Mouse (Mus musculus) 3134 (cell line): Measurements from ENCODE around the gene Unc5b.

ENCODE experiments used
- DNase-seq: peaks from one replicate; pipeline ENCODE4 v3.0.0-alpha.2; 2011; ENCODE audit warnings: low spot score; ENCODE audit not compliant: insufficient read length; ENCODE audit errors: extremely low read depth

Gene Unc5b

DNA sequence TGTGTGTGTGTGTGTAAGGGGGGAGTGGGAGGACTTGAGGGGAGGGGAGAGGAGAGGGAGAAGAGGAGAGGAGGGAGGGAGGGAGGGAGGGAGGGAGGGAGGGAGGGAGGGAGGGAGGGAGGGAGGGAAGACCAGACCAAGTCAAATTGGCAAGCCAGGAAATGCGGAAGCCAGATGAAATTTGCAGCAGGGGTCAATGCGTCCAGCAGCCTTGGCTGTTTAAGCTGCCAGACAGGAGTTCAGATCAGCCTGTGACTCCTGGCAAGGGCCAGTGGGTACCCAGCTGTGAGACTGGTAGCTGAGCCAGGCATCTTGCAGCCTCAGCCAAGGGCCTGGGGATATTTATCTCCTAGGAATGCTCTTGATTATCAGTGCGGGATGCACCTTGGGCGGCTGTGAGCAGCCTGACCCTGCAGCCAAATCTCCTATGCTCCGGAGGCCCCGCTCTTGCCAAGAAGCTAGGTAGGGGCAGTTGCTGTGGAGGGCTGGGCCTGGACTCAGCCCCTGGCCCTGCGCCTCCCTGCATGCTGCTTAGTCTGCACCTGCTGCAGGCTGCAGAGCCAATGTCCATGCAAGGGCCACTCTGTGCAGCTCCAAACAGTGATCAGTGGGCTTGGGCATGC lies 9.5 kb downstream of the Unc5b start:
- peak; percentile 50 for DNase-seq

DNA sequence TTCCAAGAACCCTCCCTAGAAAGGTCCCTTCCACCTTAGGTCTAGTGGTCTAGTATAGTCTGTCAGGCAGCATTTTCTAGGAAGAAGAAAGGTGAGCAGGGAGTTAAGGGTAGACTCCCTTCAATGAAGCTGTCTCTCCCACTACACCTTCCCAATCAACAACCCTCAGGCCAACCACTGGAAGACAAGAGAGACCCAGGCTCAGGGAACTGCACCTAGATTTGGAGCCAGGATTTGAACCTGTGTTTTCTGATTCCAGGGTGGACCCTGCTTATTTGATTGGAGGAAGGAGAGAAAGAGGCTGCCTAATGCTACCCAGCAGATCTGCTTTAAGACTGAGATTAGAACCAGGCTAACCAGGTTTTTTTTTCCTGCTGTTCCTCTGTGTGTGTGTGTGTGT lies 10.1 kb downstream of the Unc5b start:
- no peak for DNase-seq

DNA sequence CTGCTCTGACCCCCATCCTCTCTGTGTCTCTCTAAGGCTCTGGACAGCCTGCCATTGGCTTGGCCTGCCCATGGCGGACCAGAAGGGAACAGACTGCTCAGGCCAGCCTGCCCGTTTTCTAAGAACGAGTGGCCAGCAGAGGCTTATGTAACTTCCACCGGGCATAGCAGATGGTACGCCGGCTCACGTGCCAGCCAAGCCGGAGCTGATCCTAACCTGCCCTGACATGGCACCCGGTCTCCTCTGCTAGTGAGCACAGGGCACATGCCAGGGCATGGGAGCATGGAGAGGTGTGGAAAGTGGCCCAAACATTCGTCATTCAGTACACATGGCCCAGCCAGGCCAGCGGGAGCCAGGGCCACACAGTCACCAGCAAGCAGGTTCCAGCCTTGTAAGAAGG lies 10.8 kb downstream of the Unc5b start:
- DNase-seq, result no peak

DNA sequence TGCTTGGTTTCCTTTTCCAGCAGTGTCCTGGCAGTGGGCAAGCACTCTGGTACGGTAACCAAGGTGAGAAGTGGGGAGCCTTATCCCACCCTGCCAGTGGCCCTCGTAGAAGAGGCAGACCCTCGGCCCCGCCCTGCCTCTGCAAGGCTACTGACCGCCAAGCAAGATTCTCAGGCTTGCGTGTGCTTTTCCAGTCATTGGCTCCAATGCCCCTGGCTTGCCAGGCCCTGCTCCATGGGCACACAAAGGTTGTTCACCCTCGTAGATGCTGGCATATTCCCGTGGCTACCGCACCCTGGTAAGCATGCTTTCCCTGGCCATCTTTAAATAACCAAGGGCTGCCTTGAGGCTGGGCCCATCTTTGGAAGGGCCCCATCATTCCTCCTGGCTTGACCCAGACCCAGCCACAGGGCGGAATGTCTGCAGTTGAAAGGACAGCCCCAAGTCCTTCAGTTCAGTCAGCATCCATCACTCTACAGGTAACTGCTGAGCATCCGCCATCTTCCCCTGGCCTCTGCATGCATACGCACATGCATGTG lies 11.7 kb downstream of the Unc5b start:
- DNase-seq, result no peak

DNA sequence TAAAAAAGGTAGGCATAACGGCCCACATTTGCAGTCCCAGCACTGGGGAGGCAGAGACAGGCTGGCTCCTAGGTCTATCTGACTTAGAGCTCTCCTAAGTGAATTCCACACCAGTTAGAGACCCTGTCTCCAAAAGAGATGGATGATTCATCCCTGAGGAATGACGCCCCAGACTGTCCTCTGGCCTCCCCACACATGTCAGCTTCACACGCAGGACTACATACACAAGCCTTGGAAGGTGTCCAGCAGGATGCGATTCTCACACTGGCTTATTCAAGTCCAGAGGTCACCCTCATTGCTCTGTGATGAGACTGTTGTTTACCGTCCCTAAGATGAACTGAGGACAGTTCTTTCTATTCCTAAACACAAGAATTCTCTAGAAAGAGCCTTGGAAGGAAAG lies 12.2 kb downstream of the Unc5b start:
- DNase-seq, result peak; percentile 56

DNA sequence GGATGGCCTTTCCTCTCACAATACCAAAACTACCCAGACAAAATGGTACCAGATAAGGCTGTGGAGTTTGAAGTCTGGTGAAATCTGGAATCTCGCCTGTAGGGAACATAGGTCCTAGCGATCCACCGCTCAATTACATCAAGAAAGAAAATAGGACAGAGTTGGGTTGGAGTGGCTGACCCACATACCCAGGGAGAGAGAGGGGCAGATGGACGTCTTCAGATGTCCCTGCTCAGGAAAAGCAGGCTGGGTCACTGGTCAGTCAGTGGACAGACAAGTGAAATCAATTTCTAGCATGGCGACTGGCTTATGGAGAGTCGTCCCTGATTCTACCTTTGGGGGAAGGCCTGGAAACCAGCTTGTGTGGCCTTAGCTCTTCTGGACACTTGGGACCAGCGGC lies 12.7 kb downstream of the Unc5b start:
- DNase-seq, result no peak

DNA sequence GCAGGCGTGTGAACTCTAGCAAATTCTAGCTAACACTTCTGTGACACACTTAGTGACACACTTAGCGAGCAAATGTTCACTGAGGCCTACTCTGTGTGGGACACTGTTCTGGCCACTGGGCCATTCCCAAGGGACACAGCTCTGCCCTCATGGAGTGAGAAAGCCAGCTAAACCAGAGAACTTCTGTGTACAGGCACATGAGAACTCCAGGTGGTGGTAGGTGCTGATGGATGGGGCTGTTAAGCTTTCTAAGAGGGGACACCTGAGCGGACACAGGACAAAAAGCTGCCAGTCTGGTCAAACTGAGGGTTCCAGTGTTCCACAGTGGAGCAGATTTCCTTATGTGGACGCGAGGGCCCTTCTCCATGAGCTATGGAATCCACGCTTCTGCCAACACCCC lies 13.5 kb downstream of the Unc5b start:
- DNase-seq, result no peak

DNA sequence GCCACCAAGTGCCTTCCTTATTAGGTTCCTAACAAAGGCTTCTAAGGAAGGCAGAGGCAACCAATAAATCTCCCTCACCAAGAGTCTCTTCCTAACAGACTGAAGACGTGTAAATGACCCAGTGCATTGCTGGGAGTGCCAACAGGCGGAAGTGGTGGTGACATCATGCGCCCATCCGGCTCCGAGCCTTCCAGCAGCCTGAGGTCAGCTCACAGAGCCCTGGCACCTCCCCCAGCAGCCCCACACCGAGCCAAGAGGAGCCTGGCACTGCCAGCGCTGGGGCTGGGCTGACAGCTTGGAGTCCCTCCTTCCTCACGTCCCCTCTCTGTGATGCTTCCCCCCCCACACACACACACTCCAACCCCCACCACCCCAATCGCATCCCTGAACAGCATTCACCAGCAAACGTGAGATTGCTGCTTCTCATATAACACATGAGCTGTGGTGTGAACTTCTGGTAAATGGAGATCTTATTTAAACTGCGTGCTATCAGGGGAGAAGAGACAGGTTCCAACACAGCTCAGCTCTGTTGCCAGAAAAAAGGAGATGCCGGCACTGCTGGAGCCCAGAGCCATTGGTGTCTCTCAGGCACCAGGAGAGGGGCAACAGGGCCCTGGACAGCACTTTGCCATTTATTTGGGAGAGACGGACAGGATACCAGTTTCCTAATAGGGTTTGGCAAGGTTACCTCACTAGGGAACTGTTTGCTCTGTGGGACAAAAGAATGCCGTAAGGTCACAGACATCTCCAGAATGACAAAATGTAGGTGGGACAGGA lies 14.3 kb downstream of the Unc5b start:
- DNase-seq, result peak; percentile 93

DNA sequence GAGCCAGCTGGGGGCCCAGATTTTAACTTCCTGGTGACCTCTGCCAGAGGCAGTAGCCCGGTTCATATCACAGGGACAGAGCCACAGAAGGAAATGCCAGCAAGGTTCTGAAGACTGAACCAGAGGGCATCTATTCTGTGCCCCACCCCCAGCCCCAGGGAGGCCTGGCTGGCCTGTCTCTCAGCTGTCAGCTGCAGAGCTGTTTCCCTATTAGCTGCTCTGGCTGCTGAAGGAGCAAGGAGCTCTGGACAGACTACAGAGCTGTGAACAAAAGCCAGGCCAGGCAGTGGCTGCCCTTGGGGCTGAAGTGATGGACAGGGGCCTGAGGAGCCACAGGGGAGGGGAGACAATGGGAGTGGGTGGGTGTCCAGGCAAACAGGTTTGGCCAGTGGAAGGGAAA lies 15.5 kb downstream of the Unc5b start:
- DNase-seq, result peak; percentile 47

DNA sequence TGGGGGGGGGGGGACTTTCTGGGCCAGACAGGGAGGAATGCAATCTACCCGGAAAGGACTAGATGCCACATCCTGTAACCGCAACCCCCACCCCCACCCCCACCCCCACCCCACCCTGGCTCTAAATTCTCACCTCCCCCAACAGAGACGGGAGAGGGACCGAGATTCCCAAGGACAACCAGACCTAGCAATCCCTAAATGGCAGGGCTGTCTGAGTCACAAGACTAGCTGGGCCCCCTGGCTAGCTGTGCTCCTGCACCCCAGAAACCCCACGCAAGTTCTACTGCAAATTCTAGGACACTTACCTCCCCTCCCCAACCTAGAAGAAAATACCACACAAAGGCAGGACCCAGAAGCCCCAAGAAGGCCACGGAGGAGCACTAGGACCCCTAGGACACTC lies 16.3 kb downstream of the Unc5b start:
- no peak for DNase-seq

DNA sequence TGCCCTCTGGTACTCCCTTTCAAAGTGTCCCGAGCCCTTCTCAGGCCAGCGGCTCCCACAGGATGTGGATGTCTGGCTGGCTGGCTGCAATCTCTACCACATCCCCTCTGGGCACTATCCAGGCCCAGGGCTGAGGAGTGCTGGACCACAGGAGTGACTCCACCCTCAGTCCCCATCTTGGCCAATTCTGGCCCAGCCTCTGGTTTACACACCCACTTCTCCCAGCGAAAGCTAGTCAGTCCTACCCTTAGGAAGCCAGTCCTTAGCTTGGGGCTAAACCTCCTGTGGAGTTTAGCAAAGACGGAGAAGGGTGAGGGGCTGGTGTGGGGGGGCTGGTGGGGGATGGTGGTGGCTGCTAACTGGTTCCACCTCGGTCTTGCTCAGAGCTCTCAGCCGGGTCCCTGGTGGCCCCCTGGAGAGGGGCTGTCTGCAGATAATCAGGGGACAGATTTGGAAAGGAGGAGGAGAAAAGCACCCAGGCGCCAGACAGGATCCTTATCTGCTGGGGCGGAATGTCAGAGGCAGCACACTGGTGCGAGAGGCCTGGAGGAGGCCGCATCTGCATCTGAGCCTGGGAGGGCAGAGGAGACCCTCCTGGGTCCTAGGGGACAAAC lies 16.8 kb downstream of the Unc5b start:
- DNase-seq, result peak; percentile 86

DNA sequence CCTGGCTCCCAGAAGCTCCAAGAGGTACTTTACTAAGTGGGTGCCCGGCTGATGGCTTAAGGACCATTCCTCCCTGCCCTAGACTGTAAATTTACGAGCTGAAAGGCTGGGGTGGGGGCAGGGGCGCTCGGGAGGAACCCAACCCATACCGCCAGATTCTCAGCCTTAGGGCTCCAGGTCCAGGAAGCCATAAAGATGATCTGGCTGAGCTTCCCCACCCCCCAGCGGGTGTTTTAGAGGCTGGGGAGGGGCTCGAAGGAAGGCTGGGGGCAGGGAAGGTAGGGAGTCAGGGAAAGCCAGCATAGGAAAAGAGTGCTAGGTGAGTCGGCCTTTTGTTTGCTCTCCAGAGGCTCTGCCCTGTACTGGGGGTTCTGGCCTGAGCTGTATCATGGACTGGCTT lies 17.8 kb downstream of the Unc5b start:
- DNase-seq, result no peak

DNA sequence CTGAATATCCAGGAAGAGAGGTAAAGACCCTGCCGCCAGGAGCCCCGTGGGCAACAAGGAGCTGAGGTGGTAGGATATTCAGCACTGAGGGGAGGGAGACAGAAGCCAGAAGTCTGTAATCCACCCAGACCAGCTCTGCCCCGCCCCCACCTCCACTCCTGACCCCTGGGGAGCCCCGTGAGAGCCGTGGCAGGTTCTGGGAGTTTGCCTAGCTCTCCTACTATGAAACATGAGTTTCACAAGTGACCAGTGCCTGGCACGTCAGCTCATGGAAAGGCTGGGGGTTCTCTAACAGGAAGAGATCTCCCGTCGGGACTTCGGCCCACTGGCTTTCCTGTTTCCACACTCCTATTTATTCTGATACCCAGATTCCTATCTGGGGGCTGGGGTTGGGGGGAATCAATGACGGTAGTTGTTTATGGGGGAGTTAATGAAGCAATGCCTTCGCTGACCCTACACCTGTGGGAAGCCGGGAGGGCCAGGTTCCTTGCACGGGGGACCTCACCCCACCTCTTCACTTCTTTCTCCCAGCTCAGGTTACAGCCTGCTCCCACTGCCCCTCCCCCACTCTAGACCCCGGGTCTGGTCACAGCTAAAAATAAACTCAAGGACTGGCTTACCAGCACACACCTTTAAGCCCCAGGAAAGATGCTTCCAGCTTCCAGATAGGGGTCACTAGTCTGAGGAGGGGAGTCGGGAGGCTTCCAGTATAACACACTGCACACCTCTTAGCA lies 19.4 kb downstream of the Unc5b start:
- DNase-seq, result no peak

DNA sequence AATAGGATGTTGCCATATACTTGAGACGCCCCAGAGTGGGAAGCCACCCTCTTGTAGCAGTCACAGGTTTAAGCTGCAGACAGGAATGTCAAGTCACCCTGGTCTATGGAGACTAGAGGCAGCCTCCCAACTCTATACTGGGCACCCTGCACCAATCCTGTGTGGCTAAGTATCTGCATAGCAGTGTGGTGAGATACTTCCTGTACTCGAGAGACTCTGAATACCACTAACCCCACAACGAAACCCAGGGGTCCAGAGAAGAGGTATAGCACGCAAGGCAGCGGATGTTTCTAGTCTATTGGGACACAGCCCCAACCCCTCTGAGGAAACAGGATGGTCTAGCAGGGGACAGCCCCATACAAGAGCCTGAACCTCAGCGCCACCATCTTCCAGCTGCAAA lies 22.9 kb downstream of the Unc5b start:
- peak; percentile 54 for DNase-seq

DNA sequence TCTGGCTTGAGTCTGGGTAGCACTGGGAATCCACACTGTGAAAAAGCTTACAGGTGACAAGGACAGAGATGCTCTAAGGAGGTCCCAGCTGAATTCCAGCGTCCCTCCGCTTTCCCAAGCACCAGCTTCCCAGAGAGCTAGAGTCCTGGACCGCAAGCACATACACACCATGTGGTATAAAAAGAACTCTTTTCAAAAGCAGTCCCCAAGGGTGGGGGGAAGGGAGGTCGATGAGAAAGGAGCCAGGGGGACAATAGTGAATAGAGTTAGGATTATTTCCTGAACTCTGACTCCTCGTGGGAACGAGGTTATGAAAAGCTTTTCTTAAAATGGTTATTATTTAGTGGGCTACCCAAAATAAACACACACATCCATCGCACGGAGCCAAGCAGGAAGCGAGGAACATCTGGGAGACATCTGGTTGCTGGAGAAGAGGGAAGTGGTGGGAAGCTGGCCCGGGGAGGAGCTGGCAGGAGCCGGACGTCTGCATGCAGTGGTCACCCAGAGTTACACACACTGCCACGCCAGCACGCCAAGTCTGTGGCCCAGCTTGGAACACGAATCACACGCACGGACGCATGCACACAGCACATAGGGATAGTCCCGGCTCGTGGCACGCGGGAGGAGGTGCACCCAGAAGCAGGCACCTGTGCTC lies 23.7 kb downstream of the Unc5b start:
- peak; percentile 82 for DNase-seq

DNA sequence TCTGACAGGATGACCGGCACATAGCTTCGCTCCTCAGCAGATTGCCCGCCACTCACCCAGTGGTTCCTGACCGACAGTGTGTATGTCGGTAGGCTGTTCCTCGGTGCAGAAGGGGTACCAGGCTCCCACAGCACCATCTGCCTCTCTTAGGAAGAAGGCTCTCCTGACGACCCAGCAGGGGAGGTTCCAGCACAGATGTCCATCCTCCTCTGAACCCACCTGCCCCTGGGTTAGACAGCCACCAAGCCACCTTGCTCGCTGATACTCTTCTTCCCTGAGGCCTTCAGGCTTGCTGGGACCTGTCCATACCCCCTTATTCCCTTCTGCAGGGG lies 25.2 kb downstream of the Unc5b start:
- no peak for DNase-seq

DNA sequence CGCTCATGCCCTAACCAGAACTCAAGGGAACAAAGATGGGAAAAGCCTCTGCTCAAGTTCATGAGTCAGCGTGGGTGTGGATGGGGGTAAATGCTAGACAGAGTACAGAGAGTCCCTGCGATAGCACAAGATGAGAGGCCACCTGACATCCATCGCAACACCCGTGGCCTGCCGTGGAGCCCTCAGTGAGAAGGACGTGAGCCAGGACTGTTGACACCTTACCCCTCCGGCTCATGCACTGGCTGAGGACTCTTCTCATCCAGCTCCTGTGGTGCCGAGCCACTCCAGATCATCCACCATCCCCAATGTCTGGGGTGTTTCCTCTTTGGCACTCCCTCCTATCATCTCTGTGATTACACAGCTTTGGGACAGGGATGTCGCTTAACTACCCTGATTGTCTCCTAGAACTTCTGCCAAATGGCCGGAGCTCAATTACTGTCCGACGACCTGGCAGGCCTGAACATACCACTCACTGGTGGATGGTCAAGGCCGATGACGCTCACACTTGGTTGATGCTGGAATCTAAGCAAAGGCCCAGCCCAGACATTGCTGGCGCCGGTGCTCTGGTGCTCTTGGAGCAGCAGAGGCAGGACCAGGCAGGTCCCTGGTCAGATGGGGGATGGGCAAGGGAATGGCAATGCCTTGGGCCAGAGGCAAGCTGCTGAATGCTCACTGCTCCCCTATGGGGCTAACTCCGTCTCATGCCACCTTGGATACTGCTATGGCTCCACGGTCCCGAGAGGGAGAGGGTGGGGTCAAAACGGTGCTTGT lies 25.8 kb downstream of the Unc5b start:
- DNase-seq, result no peak

DNA sequence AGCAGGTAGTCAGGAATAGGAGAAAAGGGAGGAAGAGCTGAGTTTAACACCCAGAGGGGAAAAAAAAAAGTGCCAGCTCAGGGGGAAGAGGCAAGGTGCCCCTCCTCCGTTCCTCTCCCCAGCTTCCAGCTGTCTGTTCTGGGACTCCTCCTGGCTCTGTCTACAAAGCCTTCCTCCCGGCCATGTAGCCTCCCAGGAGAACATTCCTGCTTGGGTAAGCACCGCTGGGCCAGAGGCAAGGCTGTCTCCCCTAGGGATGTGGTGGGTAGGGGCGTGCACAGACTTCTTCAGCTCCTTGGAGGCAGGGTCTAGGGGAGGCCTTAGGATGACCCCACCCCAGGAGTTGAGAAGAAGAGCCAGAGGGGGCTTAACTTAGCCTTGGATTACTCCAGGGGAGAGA lies 26.5 kb downstream of the Unc5b start:
- DNase-seq, result no peak

DNA sequence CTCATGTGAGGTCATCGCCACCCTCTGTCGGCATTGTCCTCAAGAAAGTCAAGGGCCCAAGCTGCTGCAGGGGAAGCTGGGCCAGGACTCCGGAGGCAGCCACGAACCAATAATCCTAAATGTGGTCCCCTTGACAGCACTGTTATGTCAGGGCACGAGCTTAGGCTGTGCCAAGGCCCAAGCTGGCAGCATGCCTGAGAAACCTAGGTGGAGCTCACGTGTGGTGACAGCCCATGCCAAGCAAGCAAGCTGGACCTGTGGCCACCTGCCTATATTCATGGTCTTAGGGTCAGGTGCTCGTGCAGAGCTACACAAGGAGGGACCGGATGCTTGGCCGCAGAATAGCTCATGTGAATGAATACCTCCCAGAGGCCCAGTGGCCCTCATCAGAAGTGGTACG lies 27.4 kb downstream of the Unc5b start:
- no peak for DNase-seq

DNA sequence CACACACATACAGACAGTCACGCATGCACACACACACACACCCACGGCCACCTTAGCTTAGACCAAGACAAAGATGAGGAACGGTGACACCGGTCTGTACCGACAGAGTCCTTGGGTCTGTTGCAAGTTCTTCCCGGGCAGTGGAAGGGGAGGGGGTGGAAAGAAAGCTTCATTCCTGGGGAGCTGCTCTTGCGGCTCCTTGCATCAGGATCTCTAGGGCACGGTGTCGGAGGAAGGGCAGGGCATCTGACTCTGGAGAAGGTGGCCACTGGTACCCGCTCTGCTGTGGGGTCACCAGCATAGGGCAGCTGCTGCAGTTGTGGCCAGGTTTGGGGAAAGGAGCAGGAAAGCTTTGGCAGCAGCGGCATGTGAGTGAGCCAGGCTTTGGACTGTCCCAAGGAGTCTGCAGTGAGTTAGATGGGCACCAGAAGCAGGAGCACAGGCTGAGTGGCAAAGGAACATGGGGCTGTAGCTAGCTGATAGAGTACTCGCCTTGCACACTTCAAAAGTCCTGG lies 29.4 kb downstream of the Unc5b start:
- DNase-seq, result no peak
